Mouse (Mus musculus): ENCODE measurements around the gene Ptprk.

Ptprk gene

DNA sequence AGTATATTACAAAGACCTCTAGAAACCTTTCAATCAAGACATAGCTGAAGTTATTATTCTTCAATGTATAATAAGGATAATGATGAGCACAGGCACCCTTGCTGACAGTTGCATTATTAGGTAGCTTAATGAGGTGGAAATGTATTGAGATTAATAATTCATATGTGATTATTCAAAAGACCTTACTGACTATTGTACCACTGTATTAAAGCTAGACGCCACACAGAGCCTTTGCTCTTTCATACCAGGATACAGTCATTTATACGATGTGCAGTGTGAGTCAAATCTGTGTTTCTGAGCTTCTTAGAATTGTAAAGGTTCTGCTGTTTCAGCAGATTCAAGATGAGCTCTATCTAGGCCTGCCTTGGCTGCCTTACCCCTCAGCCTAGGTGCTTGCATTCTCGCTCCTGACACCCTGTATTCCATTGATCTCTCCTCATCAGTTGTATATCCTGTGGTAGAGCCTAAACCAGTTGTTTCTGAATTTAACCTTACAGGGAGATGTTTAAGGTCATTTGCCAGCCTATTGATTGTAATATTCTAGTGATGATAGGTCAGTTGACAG is 489.6 kb downstream of the Ptprk start:
- DNase-seq: no peak

DNA sequence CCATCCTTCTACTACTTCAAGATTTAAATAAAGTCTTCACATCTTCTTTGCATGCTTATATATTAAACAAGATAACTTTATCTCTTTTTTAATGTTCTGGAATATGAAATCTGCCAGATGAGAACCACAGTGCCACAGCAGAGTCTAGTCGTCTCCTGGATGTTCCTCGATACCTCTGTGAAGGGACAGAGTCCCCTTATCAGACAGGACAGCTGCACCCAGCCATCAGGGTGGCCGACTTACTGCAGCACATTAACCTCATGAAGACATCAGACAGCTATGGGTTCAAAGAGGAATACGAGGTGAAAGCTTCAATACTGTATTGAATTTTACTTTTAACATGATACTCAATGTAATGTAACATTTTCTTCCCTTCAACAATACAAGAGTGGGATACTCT is 491.8 kb downstream of the Ptprk start:
- DNase-seq: no peak

DNA sequence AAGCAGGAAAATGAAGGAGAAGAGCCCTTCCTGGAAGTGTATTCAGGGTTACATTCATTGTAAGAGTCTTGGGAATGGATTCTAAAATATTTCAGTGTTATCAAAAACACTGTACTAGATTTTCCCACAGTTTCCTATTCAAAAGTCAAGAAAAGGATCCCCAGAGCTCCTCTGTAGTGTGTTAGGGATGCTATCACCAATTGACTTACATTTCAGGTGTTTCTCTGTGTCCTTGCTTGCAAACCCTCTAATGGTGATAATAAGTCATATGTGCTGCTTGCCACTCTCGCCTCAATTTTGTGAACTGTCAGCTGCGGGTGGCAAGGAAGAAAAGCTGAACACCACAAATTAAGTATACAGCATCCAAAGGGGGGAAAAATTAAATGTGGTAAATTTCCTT is 492.2 kb downstream of the Ptprk start:
- no peak for DNase-seq

DNA sequence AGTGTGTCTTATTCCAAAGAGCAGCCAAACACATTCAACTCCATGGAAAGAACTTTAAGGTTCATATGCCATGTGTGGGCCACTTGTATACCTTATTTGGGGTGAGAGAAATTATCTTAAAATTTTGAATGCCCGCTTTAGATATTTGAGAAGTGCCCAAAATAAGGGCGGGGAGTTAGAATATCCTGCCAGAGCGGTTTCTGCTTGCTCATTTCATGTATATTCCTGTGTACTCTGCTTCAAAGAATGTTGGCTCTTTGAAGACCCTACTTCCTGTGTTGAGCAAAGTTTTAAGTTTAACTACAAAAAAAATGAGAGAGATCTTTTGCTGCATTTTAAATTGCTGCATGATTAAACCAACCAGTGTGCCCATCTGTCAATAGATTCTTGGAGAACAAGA is 492.8 kb downstream of the Ptprk start:
- DNase-seq: no peak

DNA sequence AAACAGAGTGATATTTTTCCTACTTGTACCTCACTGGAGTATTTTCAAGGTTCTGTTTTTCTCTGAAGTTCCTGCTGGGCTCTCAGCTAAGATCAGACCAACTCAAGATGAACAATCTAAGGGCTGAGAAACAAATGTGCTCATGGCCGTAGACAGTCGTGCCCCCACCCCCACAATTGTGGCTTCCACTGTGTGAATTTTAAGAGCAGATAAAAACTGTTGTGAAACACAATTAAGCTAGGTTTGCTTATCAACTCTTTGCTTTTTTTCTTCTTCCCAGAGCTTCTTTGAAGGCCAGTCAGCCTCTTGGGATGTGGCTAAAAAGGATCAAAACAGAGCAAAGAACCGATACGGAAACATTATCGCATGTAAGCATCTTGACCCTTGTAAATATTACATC is 493.4 kb downstream of the Ptprk start:
- no peak for DNase-seq

DNA sequence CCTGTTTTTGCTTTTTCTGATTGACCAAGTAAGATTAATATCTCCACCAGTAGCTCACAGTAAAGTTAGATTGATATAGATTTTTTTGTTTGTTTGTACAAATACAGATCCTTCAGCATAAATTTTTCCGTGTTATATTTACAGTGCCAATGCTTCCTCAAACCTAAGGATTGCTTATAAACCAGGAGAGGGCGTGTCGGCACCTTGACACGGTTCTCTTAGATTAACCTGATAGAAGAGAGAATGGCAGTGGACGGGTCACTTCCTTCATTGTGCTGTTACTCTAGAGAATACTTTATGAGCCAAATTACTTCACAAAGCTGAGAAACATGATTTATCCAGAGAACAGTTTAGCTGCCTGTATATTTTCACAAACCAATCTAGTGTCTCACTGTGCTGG is 505.0 kb downstream of the Ptprk start:
- no peak for DNase-seq

DNA sequence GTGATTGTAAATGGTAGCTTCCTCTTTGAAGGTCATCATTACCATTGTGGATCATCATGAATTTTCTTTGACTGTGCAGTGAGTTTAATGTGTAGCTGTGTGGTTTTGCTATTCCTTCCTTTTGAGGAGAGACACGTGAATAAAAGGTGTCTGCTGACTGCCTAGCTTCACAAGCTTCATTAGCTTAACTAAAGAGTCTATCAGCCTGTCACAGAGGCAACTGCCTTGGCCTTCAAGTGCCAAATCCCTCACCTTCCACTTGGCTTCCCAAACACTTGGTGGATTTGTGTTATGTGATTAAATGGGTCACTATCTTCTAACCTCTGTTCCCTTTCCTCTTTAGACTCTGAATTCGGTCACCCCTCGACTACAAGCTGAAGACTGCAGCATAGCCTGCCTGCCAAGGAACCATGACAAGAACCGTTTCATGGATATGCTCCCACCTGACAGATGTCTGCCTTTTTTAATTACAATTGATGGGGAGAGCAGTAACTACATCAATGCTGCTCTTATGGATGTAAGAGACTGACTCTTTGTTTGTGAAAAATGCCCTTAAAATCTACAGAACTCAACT is 512.0 kb downstream of the Ptprk start:
- DNase-seq: peak in 1 of 2 experiments; percentile 3

DNA sequence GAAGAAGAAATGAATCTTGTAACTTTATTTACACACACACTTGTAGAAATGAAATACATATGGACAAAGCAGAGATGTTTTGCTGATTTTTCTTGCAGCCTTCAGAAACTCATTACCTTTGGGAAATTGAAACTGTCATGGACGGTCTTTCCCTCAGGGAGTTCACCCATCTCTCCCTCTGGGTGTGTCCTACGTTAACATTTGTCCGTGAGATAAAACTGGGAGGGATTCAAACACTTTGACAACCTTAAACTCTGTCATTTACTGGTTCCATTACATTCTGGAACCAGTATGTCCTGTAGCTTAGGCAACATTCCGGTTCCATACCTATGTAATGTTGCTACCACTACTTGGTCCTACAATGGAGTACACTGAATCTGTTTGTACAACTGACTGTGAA is 513.8 kb downstream of the Ptprk start:
- no peak for DNase-seq

DNA sequence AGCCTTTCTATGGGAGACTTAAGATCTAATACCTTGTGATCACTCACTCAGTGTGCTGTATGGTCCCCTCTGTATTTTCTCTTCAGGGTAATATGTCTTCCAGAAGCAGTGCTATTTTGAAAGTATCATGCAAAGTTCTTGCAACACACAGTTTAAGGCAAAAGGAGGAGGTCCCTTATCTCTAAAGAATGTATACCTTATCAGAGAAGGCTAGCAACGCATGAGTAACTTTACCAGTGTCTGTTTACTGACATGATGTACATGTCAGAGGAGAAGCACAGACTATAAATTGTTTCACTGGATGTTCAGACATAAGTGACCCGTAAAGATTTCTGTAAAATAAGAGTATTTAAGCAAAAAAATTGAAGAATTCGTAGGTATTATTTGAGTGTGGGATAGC is 516.2 kb downstream of the Ptprk start:
- DNase-seq: no peak

DNA sequence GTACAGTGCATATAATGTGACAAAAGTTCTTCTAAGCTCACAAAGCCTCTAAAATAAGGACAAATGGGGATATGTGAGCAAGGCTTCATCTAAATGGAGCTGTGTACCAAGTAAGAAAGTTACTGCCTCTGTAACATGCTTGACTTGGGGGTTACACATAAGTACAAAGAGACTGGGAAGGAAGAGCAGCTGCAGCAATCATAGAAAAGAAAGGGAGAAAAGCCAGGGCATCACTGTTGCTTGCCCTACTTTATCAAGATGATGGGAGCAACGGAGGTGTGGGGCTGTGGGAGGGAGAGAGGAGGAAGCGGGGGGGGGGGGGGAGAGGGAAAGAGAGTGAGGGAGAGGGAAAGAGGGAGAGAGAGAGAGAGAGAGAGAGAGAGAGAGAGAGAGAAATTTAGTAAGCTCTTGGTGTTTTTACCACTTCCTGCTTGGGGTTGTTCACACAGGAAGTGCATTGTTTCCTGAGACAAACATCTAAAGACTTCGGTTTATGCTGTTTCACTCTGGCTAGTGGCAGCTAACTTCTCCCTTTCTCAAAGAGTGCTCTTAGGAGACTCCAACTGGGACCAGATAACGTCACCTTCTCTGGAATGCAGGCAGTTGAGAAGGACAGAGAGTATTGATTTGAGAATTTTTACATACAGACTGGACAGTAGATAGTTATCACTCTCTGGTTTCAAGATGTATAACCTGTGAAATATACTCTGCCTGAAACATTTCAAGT is 519.1 kb downstream of the Ptprk start:
- DNase-seq: no peak

DNA sequence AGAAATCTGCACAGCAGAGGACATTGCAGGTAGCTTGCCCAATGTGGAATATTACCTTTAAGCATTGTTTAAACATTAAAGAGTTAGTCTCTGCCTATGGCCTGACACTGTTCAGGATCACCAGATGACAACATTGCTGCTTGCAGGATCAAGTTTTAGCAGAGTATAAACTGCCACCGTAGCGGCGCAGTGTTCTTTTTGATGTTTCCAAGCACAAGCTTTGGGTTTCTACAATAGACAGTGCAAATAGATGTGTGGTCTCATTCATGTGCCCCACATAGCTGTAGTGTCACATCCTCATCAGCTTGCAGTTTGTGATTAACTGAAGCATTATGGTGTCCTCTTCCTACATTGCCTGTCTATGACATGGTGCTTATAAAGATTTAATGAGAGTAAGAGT is 522.3 kb downstream of the Ptprk start:
- DNase-seq: no peak

DNA sequence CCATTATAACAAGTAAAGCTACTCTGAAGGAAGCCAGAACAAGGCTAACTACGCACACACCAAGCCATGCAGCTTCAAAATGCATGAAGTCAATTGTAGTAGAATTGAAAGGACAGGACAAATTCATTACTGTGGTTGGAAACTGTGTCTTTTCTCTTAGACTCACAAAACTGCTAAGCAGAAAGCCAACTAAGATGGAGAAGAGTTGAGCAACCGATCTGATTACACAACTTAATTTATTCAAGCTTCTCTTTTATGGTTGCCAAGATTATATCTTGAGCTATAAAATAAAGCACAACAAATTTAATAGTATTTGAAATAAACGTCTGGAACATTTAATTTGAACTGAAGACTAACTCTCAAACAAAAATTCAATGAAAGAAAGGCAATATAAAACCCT is 534.5 kb downstream of the Ptprk start:
- DNase-seq: no peak

DNA sequence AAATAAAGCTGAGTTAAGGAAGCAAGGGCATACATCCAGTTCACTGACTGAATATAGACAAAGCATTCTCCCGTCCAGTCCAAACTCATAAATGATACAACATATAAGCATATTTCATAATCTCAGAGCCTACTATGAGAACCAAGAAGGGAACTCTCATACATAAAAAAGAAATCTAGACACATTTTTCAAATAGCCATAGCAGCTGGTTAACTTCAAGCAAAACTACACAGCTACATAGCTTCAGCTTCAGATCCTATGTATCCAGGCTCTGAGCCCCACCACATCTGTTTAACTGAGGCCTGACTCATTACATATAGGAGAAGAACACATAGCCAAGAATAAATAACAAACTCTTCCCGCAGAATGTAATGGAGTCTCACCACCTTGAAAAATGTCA is 539.8 kb downstream of the Ptprk start:
- no peak for DNase-seq

DNA sequence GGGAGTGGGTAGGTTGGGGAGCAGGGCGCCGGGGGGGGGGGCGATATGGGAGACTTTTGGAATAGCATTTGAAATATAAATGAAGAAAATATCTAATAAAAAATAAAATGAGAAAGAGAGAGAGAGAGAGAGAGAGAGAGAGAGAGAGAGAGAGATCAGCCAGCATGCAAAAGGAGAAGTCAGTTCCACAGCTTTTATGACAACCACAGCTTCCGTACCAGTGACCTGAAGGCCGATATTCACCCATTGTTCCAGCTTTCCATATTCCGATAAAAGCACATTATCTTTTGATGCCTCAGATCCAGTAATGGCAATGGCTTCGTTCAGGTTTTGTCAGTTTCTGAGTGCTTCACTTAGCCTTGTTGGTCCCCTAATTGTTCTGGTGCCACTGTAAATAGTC is 542.6 kb downstream of the Ptprk start:
- no peak for DNase-seq

DNA sequence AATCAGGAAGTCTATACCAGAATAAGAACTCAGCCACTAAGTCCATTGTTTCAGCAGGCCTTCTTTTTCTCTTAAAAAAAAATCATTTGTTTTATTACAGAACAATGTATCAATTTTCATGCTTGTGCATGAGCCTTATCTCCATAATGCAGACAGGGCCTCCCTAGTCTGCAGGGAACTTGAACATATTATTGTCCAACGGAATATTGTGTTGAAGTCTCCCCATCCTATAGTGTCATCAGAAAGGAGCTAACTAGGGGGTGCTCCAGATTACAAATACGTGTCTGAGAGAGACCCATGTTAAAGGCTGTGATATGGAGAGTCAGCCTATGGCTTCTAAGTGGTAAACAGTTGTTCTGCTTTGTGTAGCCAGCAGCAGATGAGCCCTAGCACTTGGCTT is 543.4 kb downstream of the Ptprk start:
- no peak for DNase-seq

DNA sequence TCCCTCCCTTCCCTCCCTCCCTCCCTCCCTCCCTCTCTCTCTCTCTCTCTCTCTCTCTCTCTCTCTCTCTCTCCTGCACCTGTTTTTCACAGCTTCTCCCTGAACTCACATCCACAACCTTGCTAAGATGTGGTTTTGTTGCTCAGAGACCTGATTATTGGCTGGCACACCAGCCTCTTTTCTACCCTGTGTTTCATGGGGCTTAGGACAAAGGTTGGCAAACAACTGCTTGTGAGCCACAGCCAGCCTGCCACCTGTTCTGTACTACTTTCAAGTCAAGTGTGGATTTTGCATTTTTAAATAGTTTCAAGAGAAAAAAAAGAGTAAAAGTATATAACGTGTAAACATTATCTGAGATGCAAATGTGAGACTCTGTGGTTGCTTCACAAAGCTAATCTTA is 544.8 kb downstream of the Ptprk start:
- DNase-seq: no peak

DNA sequence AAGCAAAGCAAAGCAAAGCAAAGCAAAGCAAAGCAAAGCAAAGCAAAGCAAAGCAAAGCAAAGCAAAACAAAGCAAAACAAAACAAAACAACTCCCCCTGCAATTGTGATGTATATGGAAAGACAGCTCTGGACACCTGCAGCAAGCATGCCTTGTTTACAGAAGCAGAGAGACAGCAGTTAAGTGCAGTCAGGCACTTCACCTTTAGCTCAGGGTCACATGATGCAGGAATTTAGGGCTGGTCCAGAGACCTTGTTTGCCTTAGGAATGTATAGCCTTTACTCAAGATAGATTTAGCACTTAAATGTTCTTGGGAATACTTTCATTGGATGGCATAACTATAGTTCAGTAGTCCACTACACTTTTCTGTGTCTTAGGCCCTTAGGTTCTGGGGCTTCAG is 561.5 kb downstream of the Ptprk start:
- no peak for DNase-seq

DNA sequence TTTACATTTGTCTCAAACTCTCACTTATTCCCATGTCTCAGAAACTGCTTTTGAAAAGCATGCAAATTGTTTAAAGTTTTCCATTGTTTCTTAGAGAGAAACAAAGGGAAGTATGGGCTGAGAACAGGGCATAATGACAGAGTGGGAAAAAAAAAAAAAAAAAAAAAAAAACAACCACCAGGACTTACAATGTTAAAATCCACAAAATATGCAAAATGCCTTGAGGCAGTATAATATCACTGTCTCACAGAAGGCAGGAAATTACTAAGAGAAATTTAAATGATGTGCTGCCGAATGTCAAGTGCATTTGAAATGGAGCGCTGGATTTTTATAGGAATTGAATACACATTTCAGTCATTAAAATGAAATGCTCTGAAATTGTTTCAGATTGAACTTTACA is 567.3 kb downstream of the Ptprk start:
- DNase-seq: no peak

Measured in cerebellum, postnatal 25 days (tissue).